Mouse (Mus musculus): ENCODE results near the gene Fscn1.

Gene Fscn1

GRCm38 (mm10) chr5:142935642-142936335, 24.4 kb upstream of the Fscn1 start:
- DNase-seq (ENCODE audit: low spot score) = peak; percentile 87

GRCm38 (mm10) chr5:142936336-142936719, 23.8 kb upstream of the Fscn1 start:
- DNase-seq (ENCODE audit: low spot score) = peak; percentile 86

GRCm38 (mm10) chr5:142937956-142938727, 22.0 kb upstream of the Fscn1 start:
- DNase-seq (ENCODE audit: low spot score) = no peak

GRCm38 (mm10) chr5:142940393-142940792, 19.8 kb upstream of the Fscn1 start:
- no peak for DNase-seq (ENCODE audit: low spot score)

GRCm38 (mm10) chr5:142944979-142945682, 15.0 kb upstream of the Fscn1 start:
- DNase-seq (ENCODE audit: low spot score) = no peak

- no peak for DNase-seq (ENCODE audit: low spot score)
These were observed 12.7 kb upstream of the Fscn1 start for GRCm38 (mm10) chr5:142947460-142947859.

- no peak for DNase-seq (ENCODE audit: low spot score)
These were observed 10.6 kb upstream of the Fscn1 start for GRCm38 (mm10) chr5:142949580-142949979.

- no peak for DNase-seq (ENCODE audit: low spot score)
These were observed 9.7 kb upstream of the Fscn1 start for GRCm38 (mm10) chr5:142950405-142950804.

- no peak for DNase-seq (ENCODE audit: low spot score)
These were observed 6.5 kb upstream of the Fscn1 start for GRCm38 (mm10) chr5:142953641-142954040.

- DNase-seq (ENCODE audit: low spot score) = no peak
These were observed 3.0 kb upstream of the Fscn1 start for GRCm38 (mm10) chr5:142956956-142957703.

GRCm38 (mm10) chr5:142958464-142958863, 1.7 kb upstream of the Fscn1 start:
- no peak for DNase-seq (ENCODE audit: low spot score)

GRCm38 (mm10) chr5:142959156-142959555, 987 bp upstream of the Fscn1 start:
- DNase-seq (ENCODE audit: low spot score) = no peak

GRCm38 (mm10) chr5:142960775-142961271, 680 bp downstream of the Fscn1 start:
- no peak for DNase-seq (ENCODE audit: low spot score)

GRCm38 (mm10) chr5:142961398-142961880, 1.3 kb downstream of the Fscn1 start:
- DNase-seq (ENCODE audit: low spot score) = no peak

- DNase-seq (ENCODE audit: low spot score) = peak; percentile 48
These were observed 1.8 kb downstream of the Fscn1 start for GRCm38 (mm10) chr5:142961881-142962443.

GRCm38 (mm10) chr5:142962444-142962961, 2.4 kb downstream of the Fscn1 start:
- no peak for DNase-seq (ENCODE audit: low spot score)

- peak; percentile 63 for DNase-seq (ENCODE audit: low spot score)
These were observed 3.0 kb downstream of the Fscn1 start for GRCm38 (mm10) chr5:142963003-142963704.

- DNase-seq (ENCODE audit: low spot score) = peak; percentile 57
These were observed 3.8 kb downstream of the Fscn1 start for GRCm38 (mm10) chr5:142963705-142964494.

GRCm38 (mm10) chr5:142964650-142965049, 4.5 kb downstream of the Fscn1 start:
- no peak for DNase-seq (ENCODE audit: low spot score)

- DNase-seq (ENCODE audit: low spot score) = peak; percentile 76
These were observed 8.3 kb downstream of the Fscn1 start for GRCm38 (mm10) chr5:142968411-142968810.
